Mouse (Mus musculus) limb, embryonic 14.5 days (tissue): ENCODE results near the gene Mettl22. TPM values are rescaled to one million over a fixed set of nuclear protein-coding genes. Genes with fewer than 3 reads are reported as not detected.

Experiments
- ATAC-seq: fragments of 200-750 bp; cut with Nextera tagmentation; 2 replicates; pipeline ENCODE4 v1.8.0; 2017; ENCODE audit warnings: low read depth, moderate number of reproducible peaks, moderate TSS enrichment; ENCODE audit not compliant: low FRiP score
- DNase-seq: peaks from one replicate; pipeline ENCODE4 v3.0.0-alpha.2; 2015; ENCODE audit warnings: low spot score
- H3K27ac ChIP-seq: fragments of 300-500 bp; sonication (generic); replicated peaks from 2 replicates; pipeline ENCODE4 v1.5.1; 2014; ENCODE audit warnings: low read depth, mild to moderate bottlenecking, low read length, moderate library complexity, mixed read lengths
- H3K27me3 ChIP-seq: fragments of 300-500 bp; sonication (generic); 2 replicates; pipeline ENCODE4 v1.6.1; 2014; ENCODE audit warnings: low read length, mixed read lengths; ENCODE audit not compliant: control insufficient read depth, insufficient read depth
- H3K36me3 ChIP-seq: fragments of 300-500 bp; sonication (generic); 2 replicates; pipeline ENCODE4 v1.6.1; 2014; ENCODE audit warnings: mild to moderate bottlenecking, low read length, moderate library complexity, mixed read lengths; ENCODE audit not compliant: control insufficient read depth, insufficient read depth
- H3K4me1 ChIP-seq: fragments of 300-500 bp; sonication (generic); 2 replicates; pipeline ENCODE4 v1.6.1; 2014; ENCODE audit warnings: antibody characterized with exemption, low read length, mixed read lengths; ENCODE audit not compliant: control insufficient read depth, insufficient read depth
- H3K4me2 ChIP-seq: fragments of 300-500 bp; sonication (generic); replicated peaks from 2 replicates; pipeline ENCODE4 v1.6.1; 2014; ENCODE audit warnings: low read depth, mild to moderate bottlenecking, low read length, moderate library complexity; ENCODE audit not compliant: severe bottlenecking
- H3K4me3 ChIP-seq: fragments of 300-500 bp; sonication (generic); replicated peaks from 2 replicates; pipeline ENCODE4 v1.5.1; 2014; ENCODE audit warnings: low read length
- H3K9ac ChIP-seq: fragments of 300-500 bp; sonication (generic); 2 replicates; pipeline ENCODE4 v1.6.1; 2014; ENCODE audit warnings: mild to moderate bottlenecking, low read depth, low read length, moderate library complexity; ENCODE audit not compliant: severe bottlenecking
- H3K9me3 ChIP-seq: fragments of 300-500 bp; sonication (generic); 2 replicates; pipeline ENCODE4 v1.6.1; 2016; ENCODE audit warnings: low read length; ENCODE audit not compliant: control insufficient read depth
- POLR2A ChIP-seq: fragments of 200-500 bp; IDR thresholded peaks from 2 replicates; pipeline ENCODE4 v1.8.0; 2012; ENCODE audit warnings: inconsistent platforms, mild to moderate bottlenecking, moderate library complexity, borderline replicate concordance; ENCODE audit not compliant: insufficient read depth, insufficient read length; ENCODE audit errors: extremely low read depth
- WGBS: fragments of 180-500 bp; shearing (Covaris S2); extraction: QIAGEN DNeasy Blood & Tissue Kit; methylation state at CpG from one replicate; pipeline ENCODE4 v1.1.7; 2014; 5-methylcytosine and 5-hydroxymethylcytosine counted together
- polyA plus RNA-seq, 2 experiments: library from polyadenylated mRNA; depleted of rRNA in 1 of 2; stranded (reverse) in 1 of 2; unstranded in 1 of 2; fragments of >200 nt; fragmentation: Nextera tagmentation in 1 of 2; extraction: Ambion mirVana in 1 of 2; gene quantifications; 2 replicates each; pipeline versions ENCODE4 v1.2.1 to v1.2.3; 2012 to 2014

Mettl22 gene
- 42.4 and 42.6 TPM in 2 replicates for polyA plus RNA-seq (2012; rRNA removed)
- 22.9 and 28.7 TPM in 2 replicates for polyA plus RNA-seq (2014; fragmentation: Nextera tagmentation; extraction: Ambion mirVana)

- peaks cover 7% of the 10 kb centered on the region for H3K4me1 ChIP-seq
Measured at GRCm38 (mm10) chr16:8470603-8471481, at the start of gene Mettl22. Mettl22 (plus strand) TSS chr16:8470788.

GRCm38 (mm10) chr16:8420842-8421241, 49.7 kb upstream of the Mettl22 start:
- Histone ChIP-seq H3K27ac (no peak overlapping the region), H3K9me3 (no peaks in the 10 kb centered on the region), H3K36me3 (no peaks in the 10 kb centered on the region), H3K4me3 (no peak overlapping the region), H3K27me3 (peaks cover 35% of the 10 kb centered on the region), H3K4me1 (no peaks in the 10 kb centered on the region), H3K4me2 (no peak overlapping the region), H3K9ac (no peak overlapping the region)
- TF ChIP-seq POLR2A: no peak
- ATAC-seq (no peak), DNase-seq (no peak)
- WGBS: 84% methylated on average over 4 of the region's 4 CpGs

More at GRCm38 (mm10) chr16:8470603-8471481, at the start of gene Mettl22:
- no peaks in the 10 kb centered on the region for H3K27me3 ChIP-seq
- under 1% methylated on average over 46 of the region's 48 CpGs for WGBS
- DNase-seq (peak; percentile 94), ATAC-seq (peak; percentile 96)
- peak within 1 kb of the TSS; percentile 59 for H3K4me2 ChIP-seq
- peak within 1 kb of the TSS; percentile 71 for H3K9ac ChIP-seq
- 0 out of 2 replicates have a peak, but pooled peaks cover 3% of the 10 kb centered on the region for H3K36me3 ChIP-seq
- peak; percentile 81; the same call in 1 of the 2 replicates for TF ChIP-seq POLR2A
- no peaks in the 10 kb centered on the region for H3K9me3 ChIP-seq
- H3K27ac ChIP-seq: peak within 1 kb of the TSS; percentile 88
- H3K4me3 ChIP-seq: peak within 1 kb of the TSS; percentile 74

GRCm38 (mm10) chr16:8423626-8424114, 46.9 kb upstream of the Mettl22 start:
- H3K27me3 ChIP-seq: peaks cover 47% of the 10 kb centered on the region
- H3K9ac ChIP-seq: no peak overlapping the region
- no peaks in the 10 kb centered on the region for H3K9me3 ChIP-seq
- no peak for TF ChIP-seq POLR2A
- DNase-seq: no peak
- no peak overlapping the region for H3K4me3 ChIP-seq
- WGBS: 24% methylated on average over 7 of the region's 7 CpGs
- H3K27ac ChIP-seq: no peak overlapping the region
- no peaks in the 10 kb centered on the region for H3K36me3 ChIP-seq
- no peak overlapping the region for H3K4me2 ChIP-seq
- no peak for ATAC-seq
- H3K4me1 ChIP-seq: no peaks in the 10 kb centered on the region

- H3K4me1 ChIP-seq: no peaks in the 10 kb centered on the region
- H3K9ac ChIP-seq: peak overlapping the region; percentile 21; the same call in 1 of the 2 replicates
- no peak overlapping the region for H3K27ac ChIP-seq
- H3K9me3 ChIP-seq: no peaks in the 10 kb centered on the region
- no peak for TF ChIP-seq POLR2A
- no peak for DNase-seq
- no peak for ATAC-seq
- H3K36me3 ChIP-seq: no peaks in the 10 kb centered on the region
- H3K27me3 ChIP-seq: peaks cover 47% of the 10 kb centered on the region
- H3K4me3 ChIP-seq: peak overlapping the region; percentile 29
- peak overlapping the region; percentile 52 for H3K4me2 ChIP-seq
- 4% methylated on average over 37 of the region's 43 CpGs for WGBS
Measured at GRCm38 (mm10) chr16:8424161-8424970, 46.2 kb upstream of the Mettl22 start.

- 1% methylated on average over 16 of the region's 16 CpGs for WGBS
- Histone ChIP-seq H3K4me3 (peak within 1 kb of the TSS; percentile 29), H3K9me3 (no peaks in the 10 kb centered on the region), H3K4me2 (peak within 1 kb of the TSS; percentile 52), H3K9ac (peak within 1 kb of the TSS; percentile 21; the same call in 1 of the 2 replicates), H3K36me3 (no peaks in the 10 kb centered on the region), H3K4me1 (no peaks in the 10 kb centered on the region), H3K27ac (no peak within 1 kb of the TSS), H3K27me3 (peaks cover 47% of the 10 kb centered on the region)
- no peak for TF ChIP-seq POLR2A
- DNase-seq (no peak), ATAC-seq (no peak)
Measured at GRCm38 (mm10) chr16:8424971-8425330, 45.6 kb upstream of the Mettl22 start, which contains the start of gene Tmem114. Tmem114 (minus strand) TSS chr16:8425136.
